Comparison of ENCODE assay signal across 9 mouse cellular contexts in the genomic region with DNA sequence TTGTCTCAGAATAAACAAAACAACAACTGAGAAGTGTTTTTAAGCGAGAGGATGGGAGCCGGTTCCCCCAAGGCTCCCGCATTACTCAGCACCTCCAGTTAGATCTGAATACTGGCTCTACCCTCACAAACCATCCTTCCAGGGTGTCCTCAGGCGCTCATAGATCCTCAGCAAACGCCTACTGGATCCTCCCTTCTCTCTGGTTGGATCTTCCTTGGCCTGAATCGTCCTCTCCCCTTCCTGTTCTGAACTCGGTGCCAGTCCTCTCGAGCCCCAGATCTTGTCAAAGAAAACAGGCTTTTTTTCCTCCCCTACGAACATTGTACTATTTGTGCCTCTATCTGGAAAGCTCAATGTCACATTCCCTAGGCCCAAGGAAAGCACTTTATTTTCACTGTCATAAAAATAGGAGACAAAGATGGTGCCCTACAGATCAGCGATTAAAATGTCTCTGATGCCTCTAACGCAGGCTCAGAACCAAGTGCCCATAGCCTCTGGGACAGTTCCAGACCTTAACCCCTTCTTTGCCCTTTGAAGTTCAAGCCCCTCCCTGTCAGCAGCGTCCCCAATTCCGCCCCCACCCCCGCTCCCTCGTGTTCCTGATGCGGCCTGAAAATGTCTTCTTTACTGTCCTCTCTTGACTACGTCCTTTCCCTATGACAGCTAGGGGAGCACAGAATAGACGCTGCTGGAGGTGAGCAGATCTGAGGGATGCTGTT. TPM values are rescaled to one million over a fixed set of nuclear protein-coding genes. Genes with fewer than 3 reads are reported as not detected.
A peak's percentile ranks its signal among the peaks of the same experiment; 100 is the strongest.
DNase-seq lines count a peak whose midpoint lies in the region; ATAC-seq and TF ChIP-seq lines count a peak whose summit lies in the region.
"Had no signal": no experiment of that assay in that cellular context is flagged by ENCODE, and none has a peak within 500 bp of the region (broad histone marks: within the 10 kb centered on the region; RNA-seq: fewer than 3 reads in every experiment).

No protein-coding gene starts in this region.

- no peaks in the 10 kb centered on the region for H3K27me3 ChIP-seq in E14TG2a.4 (ENCODE audit: insufficient read depth, low read length)
- H3K27me3 ChIP-seq in forebrain, embryonic 14.5 days (replicated peaks; ENCODE audit: control insufficient read depth, insufficient read depth, low read length), result no peaks in the 10 kb centered on the region
- H3K27me3 ChIP-seq in liver, embryonic 12.5 days (replicated peaks), result no peaks in the 10 kb centered on the region

- H3K4me2 ChIP-seq in forebrain, embryonic 14.5 days (ENCODE audit: low read length), result peak overlapping the region; percentile 47
- H3K4me2 ChIP-seq in liver, embryonic 12.5 days, result peak overlapping the region; percentile 43

- 33% methylated on average over 18 of the region's 18 CpGs for WGBS in forebrain, embryonic 14.5 days
- 31% methylated on average over 18 of the region's 18 CpGs for WGBS in liver, embryonic 12.5 days (ENCODE audit: insufficient replicate concordance)

- 0 out of 2 replicates have a peak overlapping the region, but pooled peaks have one; percentile 33 for H3K27ac ChIP-seq in forebrain, embryonic 14.5 days (ENCODE audit: low read depth, low read length)
- H3K27ac ChIP-seq in liver, embryonic 12.5 days, result 0 out of 2 replicates have a peak overlapping the region, but pooled peaks have one; percentile 33
- H3K27ac ChIP-seq: liver, embryonic 14.5 days had no signal

- no peaks in the 10 kb centered on the region for H3K36me3 ChIP-seq in E14TG2a.4 (ENCODE audit: insufficient read depth, low read length)
- H3K36me3 ChIP-seq in forebrain, embryonic 14.5 days (ENCODE audit: control insufficient read depth, insufficient read depth, low read length), result no peaks in the 10 kb centered on the region
- no peaks in the 10 kb centered on the region for H3K36me3 ChIP-seq in liver, embryonic 12.5 days

- peaks cover 57% of the 10 kb centered on the region for H3K4me1 ChIP-seq in E14TG2a.4 (replicated peaks; ENCODE audit: low read depth, low read length)
- peaks cover 11% of the 10 kb centered on the region for H3K4me1 ChIP-seq in forebrain, embryonic 14.5 days (ENCODE audit: control insufficient read depth, insufficient read depth, low read length)
- peaks cover 30% of the 10 kb centered on the region for H3K4me1 ChIP-seq in liver, embryonic 12.5 days

- H3K4me3 ChIP-seq in E14TG2a.4 (replicated peaks; ENCODE audit: low read length), result peak overlapping the region; percentile 66
- no peak overlapping the region for H3K4me3 ChIP-seq in forebrain, embryonic 14.5 days (ENCODE audit: low read depth, low read length)
- no peak overlapping the region for H3K4me3 ChIP-seq in liver, embryonic 12.5 days

- no peak for DNase-seq in frontal cortex, postnatal 25 days (ENCODE audit: low spot score in 2 of 2)
- no peak for DNase-seq in forebrain, embryonic 14.5 days (ENCODE audit: low spot score)
- no peak for DNase-seq in retina, postnatal 1 day
- no peak for DNase-seq in B cell, adult 2 months
- no peak for DNase-seq in spleen, postnatal 36 days (ENCODE audit: low spot score in 2 of 2)

- no peak for TF ChIP-seq CTCF in E14TG2a.4 (conservative IDR thresholded peaks at IDR 0.05; ENCODE audit: low read length)

- ATAC-seq in frontal cortex, adult (ENCODE audit: low TSS enrichment), result peak; percentile 93
- ATAC-seq in forebrain, embryonic 14.5 days, result no peak; the same call in 1 of the 2 replicates
- no peak for ATAC-seq in liver, embryonic 12.5 days

- H3K9ac ChIP-seq in forebrain, embryonic 14.5 days (ENCODE audit: low read length), result peak overlapping the region; percentile 51
- no peak overlapping the region for H3K9ac ChIP-seq in liver, embryonic 12.5 days
- H3K9ac ChIP-seq: liver, embryonic 14.5 days had no signal

- H3K9me3 ChIP-seq in E14TG2a.4 (ENCODE audit: low read length), result no peaks in the 10 kb centered on the region
- H3K9me3 ChIP-seq in forebrain, embryonic 14.5 days (replicated peaks; ENCODE audit: control insufficient read depth, low read length), result no peaks in the 10 kb centered on the region
- H3K9me3 ChIP-seq in liver, embryonic 12.5 days (replicated peaks), result no peaks in the 10 kb centered on the region

RNA-seq across cellular contexts. Expression of a gene that starts 25.7 kb away (rescaled TPM):
- not detected in 2 replicates for polyA plus RNA-seq in forebrain, embryonic 14.5 days (2014; fragmentation: Nextera tagmentation; extraction: Ambion mirVana)
- not detected in 2 replicates for polyA plus RNA-seq in liver, embryonic 12.5 days (2016; fragmentation: Nextera tagmentation; extraction: Ambion mirVana)
- polyA plus RNA-seq: liver, embryonic 14.5 days had no signal

RNA-seq across cellular contexts. Expression of a gene that starts 40.2 kb away (rescaled TPM):
- polyA plus RNA-seq in forebrain, embryonic 14.5 days (2014; fragmentation: Nextera tagmentation; extraction: Ambion mirVana), result 1.2 and 2.0 TPM in 2 replicates
- 1.0 and 1.4 TPM in 2 replicates for polyA plus RNA-seq in liver, embryonic 12.5 days (2016; fragmentation: Nextera tagmentation; extraction: Ambion mirVana)

RNA-seq across cellular contexts. Expression of a gene that starts 54.7 kb away (rescaled TPM):
- polyA plus RNA-seq in forebrain, embryonic 14.5 days (2014; fragmentation: Nextera tagmentation; extraction: Ambion mirVana), result 22.4 and 26.7 TPM in 2 replicates
- polyA plus RNA-seq in liver, embryonic 12.5 days (2016; fragmentation: Nextera tagmentation; extraction: Ambion mirVana), result 24.9 and 26.4 TPM in 2 replicates
